ENCODE assay signal across 1 mouse cellular context in genomic region chr11:62607170-62607951, GRCm38 (mm10).
TF ChIP-seq lines count a peak whose summit lies in the region.

No protein-coding gene starts in this region.

TF ChIP-seq in CH12.LX, 34 proteins besides CTCF, POLR2A, EP300 and RAD21 (continued from another document):
- no peak for TF ChIP-seq IRF4 (IDR thresholded peaks at IDR 0.05; ENCODE audit: low read depth, low read length)
- TF ChIP-seq USF1 (IDR thresholded peaks at IDR 0.05; ENCODE audit: low read depth, low read length), result no peak
- TF ChIP-seq RCOR1 (conservative IDR thresholded peaks at IDR 0.05; ENCODE audit: low read depth, low read length), result 0 out of 2 replicates have a peak, but pooled peaks have one; percentile 48
- peak; percentile 24; the same call in 1 of the 2 replicates for TF ChIP-seq MYC (IDR thresholded peaks at IDR 0.05; ENCODE audit: low read depth, low read length)
- peak; percentile 35; the same call in 1 of the 2 replicates for TF ChIP-seq CHD2 (IDR thresholded peaks at IDR 0.05; ENCODE audit: low read length)
TF ChIP-seq in CH12.LX: peak in this region for 10.
